Mouse (Mus musculus) midbrain, postnatal 0 days (tissue): Measurements from ENCODE around the gene 1700016D06Rik. TPM values are rescaled to one million over a fixed set of nuclear protein-coding genes. Genes with fewer than 3 reads are reported as not detected.

Experiments used
- ATAC-seq: fragments of 200-750 bp; cut with Nextera tagmentation; 2 replicates; pipeline ENCODE4 v1.8.0; 2017; ENCODE audit warnings: moderate number of reproducible peaks, mild to moderate bottlenecking, moderate TSS enrichment, moderate library complexity; ENCODE audit not compliant: low FRiP score
- DNase-seq: peaks from one replicate; pipeline ENCODE4 v3.0.0-alpha.2; 2015; ENCODE audit warnings: low spot score
- H3K27ac ChIP-seq: fragments of 300-500 bp; sonication (generic); 2 replicates; pipeline ENCODE4 v1.5.1; 2014; ENCODE audit warnings: low read depth, mild to moderate bottlenecking, low read length, mixed read lengths
- H3K27me3 ChIP-seq: fragments of 300-500 bp; sonication (generic); 2 replicates; pipeline ENCODE4 v1.6.1; 2014; ENCODE audit warnings: low read length, control low read depth, mixed read lengths; ENCODE audit not compliant: insufficient read depth
- H3K36me3 ChIP-seq: fragments of 300-500 bp; sonication (generic); 2 replicates; pipeline ENCODE4 v1.6.1; 2014; ENCODE audit warnings: low read length, control low read depth, mixed read lengths; ENCODE audit not compliant: insufficient read depth
- H3K4me1 ChIP-seq: fragments of 300-500 bp; sonication (generic); 2 replicates; pipeline ENCODE4 v1.6.1; 2014; ENCODE audit warnings: mild to moderate bottlenecking, control low read depth, antibody characterized with exemption, low read length, mixed read lengths; ENCODE audit not compliant: insufficient read depth
- H3K4me2 ChIP-seq: fragments of 300-500 bp; sonication (generic); 2 replicates; pipeline ENCODE4 v1.6.1; 2014; ENCODE audit warnings: low read depth, mild to moderate bottlenecking, low read length, mixed read lengths; ENCODE audit not compliant: poor library complexity, severe bottlenecking
- H3K4me3 ChIP-seq: fragments of 300-500 bp; sonication (generic); 2 replicates; pipeline ENCODE4 v1.5.1; 2014; ENCODE audit warnings: low read depth, mild to moderate bottlenecking, low read length, moderate library complexity
- H3K9ac ChIP-seq: fragments of 300-500 bp; sonication (generic); replicated peaks from 2 replicates; pipeline ENCODE4 v1.6.1; 2014; ENCODE audit warnings: mild to moderate bottlenecking, low read length, moderate library complexity, mixed read lengths; ENCODE audit not compliant: poor library complexity, severe bottlenecking
- H3K9me3 ChIP-seq: fragments of 300-500 bp; sonication (generic); 2 replicates; pipeline ENCODE4 v1.6.1; 2016; ENCODE audit warnings: low read length, control low read depth
- CTCF ChIP-seq: IDR thresholded peaks from 2 replicates; pipeline ENCODE4 v1.5.1; 2016; ENCODE audit warnings: antibody characterized with exemption, mild to moderate bottlenecking
- WGBS: fragments of 180-500 bp; shearing (Covaris S2); extraction: QIAGEN DNeasy Blood & Tissue Kit; methylation state at CpG from one replicate; pipeline ENCODE4 v1.1.7; 2014; 5-methylcytosine and 5-hydroxymethylcytosine counted together
- polyA plus RNA-seq: library from polyadenylated mRNA; unstranded; fragments of >200 nt; fragmentation: Nextera tagmentation; extraction: Ambion mirVana; gene quantifications from 2 replicates; pipeline ENCODE4 v1.2.1, GENCODE M21; 2015
- total RNA-seq: library from RNA; depleted of rRNA; stranded (reverse); fragments of >200 nt; gene quantifications from 2 replicates; pipeline ENCODE4 v1.2.3, GENCODE M21; 2014

Gene 1700016D06Rik
- total and polyA plus RNA-seq, 2 experiments from 2014 or later: 0.47 TPM; not detected in 1

DNA sequence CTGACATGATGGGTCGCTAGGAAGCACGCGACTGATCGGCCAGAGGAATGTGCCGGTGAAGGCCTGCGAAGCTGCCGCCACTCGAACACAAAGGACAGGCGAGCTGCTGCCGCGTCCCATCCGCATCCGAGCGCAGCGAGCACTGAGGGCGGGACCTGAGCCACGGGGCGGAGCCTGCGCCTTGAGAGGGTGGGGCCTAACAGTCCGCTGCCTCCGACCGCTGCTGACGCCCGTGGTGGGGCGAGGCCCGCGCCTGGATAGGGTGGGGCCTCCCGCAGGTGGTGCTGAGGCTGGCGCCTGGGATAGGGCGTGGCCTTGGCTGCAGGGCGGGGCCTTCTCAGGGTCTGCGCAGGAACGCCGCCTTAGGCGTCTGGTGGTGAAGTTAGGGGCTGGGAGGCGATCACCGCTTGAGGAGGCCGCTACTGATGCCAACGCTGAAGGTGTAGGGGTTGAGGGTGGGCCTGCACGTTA is 65.2 kb downstream of the 1700016D06Rik start, which contains the start of gene Ankrd10:
Gene Ankrd10 (minus strand): TSS at position 147 of the 471 bp plus-strand sequence.
- H3K9me3 ChIP-seq: no peaks in the 10 kb centered on the region
- peak within 1 kb of the TSS; percentile 80 for H3K4me2 ChIP-seq
- H3K36me3 ChIP-seq: peaks cover 14% of the 10 kb centered on the region
- H3K27ac ChIP-seq: peak within 1 kb of the TSS; percentile 98
- H3K4me3 ChIP-seq: peak within 1 kb of the TSS; percentile 90
- H3K4me1 ChIP-seq: peaks cover 14% of the 10 kb centered on the region; the same call in 1 of the 2 replicates
- WGBS: under 1% methylated on average over 35 of the region's 40 CpGs
- no peaks in the 10 kb centered on the region for H3K27me3 ChIP-seq
- DNase-seq (peak; percentile 95), ATAC-seq (peak; percentile 91)
- TF ChIP-seq CTCF: no peak
- peak within 1 kb of the TSS; percentile 94 for H3K9ac ChIP-seq

DNA sequence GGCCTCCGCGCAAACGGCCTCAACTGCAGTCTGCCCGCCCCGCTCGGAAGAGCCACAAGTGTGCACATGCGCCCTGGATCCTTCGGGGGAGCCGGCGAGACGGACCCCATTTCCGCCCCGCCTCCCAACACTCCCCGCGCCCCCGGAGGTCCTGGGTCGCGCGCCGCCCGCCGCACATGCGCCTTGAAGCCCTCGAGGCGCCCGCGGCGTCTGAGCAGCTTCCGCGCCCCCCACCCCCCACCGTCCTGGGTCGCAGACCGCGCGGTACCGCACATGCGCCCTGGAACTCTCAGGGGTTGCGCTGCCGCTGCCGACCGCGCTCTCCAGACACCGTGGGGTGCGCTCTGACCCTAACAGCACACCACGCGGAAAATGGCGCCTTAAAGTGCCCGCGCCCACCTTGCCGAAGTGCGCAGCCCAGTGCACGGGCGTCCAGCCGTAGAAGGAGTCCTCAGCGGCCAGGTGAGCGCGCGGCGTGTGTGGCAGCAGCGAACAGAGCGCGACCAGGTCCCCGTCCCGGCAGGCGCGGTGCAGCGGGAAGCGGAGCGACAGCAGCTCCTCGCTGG is 65.8 kb downstream of the 1700016D06Rik start:
- peak; percentile 24; the same call in 1 of the 2 replicates for TF ChIP-seq CTCF
- under 1% methylated on average over 70 of the region's 70 CpGs for WGBS

DNA sequence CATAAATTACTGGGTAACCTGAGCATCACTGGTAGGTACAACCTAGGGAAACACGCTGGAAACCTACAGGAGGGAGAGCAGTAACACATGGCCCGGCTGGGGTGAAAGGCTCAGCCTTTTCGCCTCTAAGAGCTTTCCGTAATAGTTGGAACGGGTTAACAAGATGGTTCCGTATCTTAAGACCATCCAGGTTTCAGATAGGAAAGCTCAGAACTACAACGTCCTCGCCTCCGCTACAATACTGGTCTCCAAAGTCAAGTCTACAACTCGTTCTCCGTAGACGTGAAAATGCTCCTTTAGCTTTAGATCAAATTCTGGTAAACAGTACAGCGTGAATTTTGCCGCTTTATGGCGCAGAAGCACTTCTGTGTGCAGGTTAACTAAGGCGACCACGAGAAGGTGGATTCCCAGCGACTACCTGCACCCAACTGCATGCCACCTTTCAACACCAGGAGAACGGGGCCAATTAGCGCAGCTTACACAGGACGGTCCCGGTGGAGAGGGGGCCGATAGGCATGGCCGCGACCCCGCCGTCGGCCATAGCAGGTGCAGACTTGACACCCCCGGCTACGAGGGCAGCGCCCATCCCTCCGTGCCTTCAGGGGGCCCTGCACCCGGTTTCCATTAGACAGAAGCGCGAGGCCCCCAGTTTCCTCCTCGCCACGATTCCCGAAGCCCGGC is 66.4 kb downstream of the 1700016D06Rik start:
- Histone ChIP-seq H3K4me1 (peaks cover 14% of the 10 kb centered on the region; the same call in 1 of the 2 replicates), H3K27ac (peak overlapping the region; percentile 98), H3K4me2 (peak overlapping the region; percentile 80), H3K27me3 (no peaks in the 10 kb centered on the region), H3K9ac (peak overlapping the region; percentile 94), H3K9me3 (no peaks in the 10 kb centered on the region), H3K36me3 (peaks cover 19% of the 10 kb centered on the region), H3K4me3 (peak overlapping the region; percentile 90)
- peak; percentile 15 for ATAC-seq
- under 1% methylated on average over 39 of the region's 39 CpGs for WGBS
- no peak for DNase-seq
- TF ChIP-seq CTCF: no peak

More for the DNA sequence above, 65.8 kb downstream of the 1700016D06Rik start:
- ATAC-seq (peak; percentile 91), DNase-seq (peak; percentile 94)
- peaks cover 19% of the 10 kb centered on the region for H3K36me3 ChIP-seq
- no peaks in the 10 kb centered on the region for H3K27me3 ChIP-seq
- H3K9ac ChIP-seq: peak overlapping the region; percentile 94
- peak overlapping the region; percentile 80 for H3K4me2 ChIP-seq
- no peaks in the 10 kb centered on the region for H3K9me3 ChIP-seq
- H3K4me1 ChIP-seq: peaks cover 14% of the 10 kb centered on the region; the same call in 1 of the 2 replicates
- peak overlapping the region; percentile 98 for H3K27ac ChIP-seq
- H3K4me3 ChIP-seq: peak overlapping the region; percentile 90

DNA sequence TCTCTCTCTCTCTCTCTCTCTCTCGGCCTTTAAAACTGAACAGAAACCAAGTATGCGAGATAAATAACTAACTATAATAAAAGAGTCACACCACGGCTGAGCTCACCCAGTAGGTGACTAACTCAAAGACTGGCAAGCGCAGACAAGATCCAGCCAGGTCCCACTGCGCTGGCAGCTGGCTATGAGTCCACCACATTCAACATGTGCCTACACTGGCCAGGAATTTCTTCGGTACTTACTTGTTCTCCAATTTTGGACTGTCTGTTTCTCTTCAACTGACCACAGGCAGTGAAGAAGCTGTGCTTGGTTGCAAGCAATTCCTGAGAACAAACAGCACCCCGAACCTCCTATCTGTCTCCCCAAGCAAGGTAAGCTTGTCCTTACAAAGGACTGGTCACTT is 67.4 kb downstream of the 1700016D06Rik start:
- no peaks in the 10 kb centered on the region for H3K27me3 ChIP-seq
- H3K36me3 ChIP-seq: peaks cover 20% of the 10 kb centered on the region
- H3K27ac ChIP-seq: no peak overlapping the region
- peak overlapping the region; percentile 80 for H3K4me2 ChIP-seq
- H3K9ac ChIP-seq: no peak overlapping the region
- ATAC-seq: no peak
- TF ChIP-seq CTCF: no peak
- H3K4me3 ChIP-seq: peak overlapping the region; percentile 90; the same call in 1 of the 2 replicates
- H3K4me1 ChIP-seq: peaks cover 14% of the 10 kb centered on the region; the same call in 1 of the 2 replicates
- peak; percentile 23 for DNase-seq
- WGBS: 61% methylated on average over 7 of the region's 7 CpGs
- H3K9me3 ChIP-seq: no peaks in the 10 kb centered on the region

DNA sequence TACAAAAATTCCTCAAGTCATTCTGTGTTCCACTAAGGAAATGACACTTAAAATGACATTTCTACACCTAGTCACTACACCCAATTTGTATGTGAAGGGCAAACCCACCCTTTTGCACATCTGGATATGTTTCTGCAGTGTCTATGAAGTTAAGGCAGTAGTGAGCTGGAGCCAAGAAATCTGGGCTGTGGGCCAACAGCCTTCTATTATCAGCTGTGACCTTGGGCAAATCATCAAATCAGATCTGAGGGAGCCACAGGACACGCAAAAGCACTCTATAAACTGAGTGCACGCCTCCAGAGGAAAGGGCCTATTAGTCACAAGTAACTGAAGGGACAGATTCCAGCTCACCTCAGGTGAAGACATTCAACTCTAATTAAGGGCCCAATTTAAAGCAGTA is 68.5 kb downstream of the 1700016D06Rik start:
- Histone ChIP-seq H3K27ac (no peak overlapping the region), H3K4me1 (peaks cover 14% of the 10 kb centered on the region; the same call in 1 of the 2 replicates), H3K9me3 (no peaks in the 10 kb centered on the region), H3K4me3 (no peak overlapping the region), H3K36me3 (peaks cover 25% of the 10 kb centered on the region), H3K4me2 (no peak overlapping the region), H3K27me3 (no peaks in the 10 kb centered on the region), H3K9ac (no peak overlapping the region)
- whole genome bisulfite sequencing: 40% methylated on average over 2 of the region's 2 CpGs
- TF ChIP-seq CTCF: no peak
- peak; percentile 31 for DNase-seq
- no peak for ATAC-seq

DNA sequence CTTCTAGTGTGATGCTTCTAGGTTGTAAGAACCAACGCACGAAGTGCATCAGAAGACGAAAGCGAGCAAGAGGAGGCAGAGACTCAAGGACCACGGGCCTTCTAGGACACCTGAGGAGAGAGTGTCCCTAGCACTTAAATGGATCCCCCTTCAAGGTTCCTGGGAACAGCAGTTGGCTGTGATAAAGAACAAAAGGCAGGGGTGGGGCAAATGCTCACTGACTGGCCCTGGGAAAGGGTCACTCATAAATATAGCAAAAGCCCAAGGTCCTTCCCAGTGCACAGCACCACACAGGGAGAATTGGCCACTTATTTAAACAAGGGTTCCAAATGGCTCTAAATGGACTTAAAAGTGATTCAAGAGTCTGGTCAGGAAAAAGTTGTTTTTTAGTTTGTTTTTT is 71.7 kb downstream of the 1700016D06Rik start:
- H3K4me1 ChIP-seq: peaks cover 14% of the 10 kb centered on the region; the same call in 1 of the 2 replicates
- no peak for ATAC-seq
- no peaks in the 10 kb centered on the region for H3K27me3 ChIP-seq
- no peaks in the 10 kb centered on the region for H3K9me3 ChIP-seq
- no peak overlapping the region for H3K4me3 ChIP-seq
- 87% methylated on average over 5 of the region's 5 CpGs for WGBS
- H3K4me2 ChIP-seq: no peak overlapping the region
- peaks cover 34% of the 10 kb centered on the region for H3K36me3 ChIP-seq
- no peak for DNase-seq
- no peak for TF ChIP-seq CTCF
- H3K9ac ChIP-seq: no peak overlapping the region
- H3K27ac ChIP-seq: no peak overlapping the region
